ENCODE assay signal across 38 mouse cellular contexts in the genomic region with DNA sequence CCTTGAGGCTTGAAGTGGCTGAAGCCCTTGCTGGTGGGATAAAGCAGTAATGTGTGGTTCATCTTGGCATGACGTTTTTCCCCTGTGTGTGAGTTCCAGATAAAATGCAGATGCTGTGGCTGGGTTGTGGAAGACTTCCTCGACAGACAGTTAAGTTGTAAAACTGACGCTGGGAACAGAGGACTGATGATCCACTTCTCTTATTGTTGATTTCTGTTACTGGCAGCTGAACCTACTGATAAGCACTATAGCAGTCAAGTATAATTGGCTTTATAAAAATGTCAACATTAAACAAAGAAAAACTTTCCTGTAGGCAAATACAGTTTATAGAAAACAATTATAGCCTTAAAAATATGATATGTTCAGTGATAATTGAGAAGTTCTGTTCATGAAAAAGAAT. TPM values are rescaled to one million over a fixed set of nuclear protein-coding genes. Genes with fewer than 3 reads are reported as not detected.
"Had no signal": no experiment of that assay in that cellular context is flagged by ENCODE, and none has a peak within 500 bp of the region (broad histone marks: within the 10 kb centered on the region; RNA-seq: fewer than 3 reads in every experiment).

No protein-coding gene starts in this region.

- H3K9me3 ChIP-seq: limb, embryonic 10.5 days; limb, embryonic 12.5 days; limb, embryonic 13.5 days; limb, embryonic 15.5 days; liver, embryonic 13.5 days; liver, embryonic 15.5 days; lung, embryonic 15.5 days; midbrain, embryonic 10.5 days; midbrain, embryonic 12.5 days; midbrain, embryonic 13.5 days; midbrain, embryonic 15.5 days; neural tube, embryonic 12.5 days had no signal

- H3K4me1 ChIP-seq: liver, embryonic 15.5 days; megakaryocyte, embryonic 14.5 days had no signal

- H3K4me3 ChIP-seq: left cerebral cortex, adult 2 months; limb, embryonic 10.5 days; limb, embryonic 12.5 days; limb, embryonic 13.5 days; limb, embryonic 15.5 days; liver, embryonic 13.5 days; liver, embryonic 15.5 days; lung, embryonic 15.5 days; megakaryocyte, embryonic 14.5 days; midbrain, embryonic 10.5 days; midbrain, embryonic 12.5 days; midbrain, embryonic 13.5 days; midbrain, embryonic 15.5 days; myocyte; neural tube, embryonic 12.5 days had no signal

- H3K9ac ChIP-seq: limb, embryonic 12.5 days; limb, embryonic 13.5 days; limb, embryonic 15.5 days; liver, embryonic 13.5 days; liver, embryonic 15.5 days; lung, embryonic 14.5 days; lung, embryonic 15.5 days; midbrain, embryonic 12.5 days; midbrain, embryonic 13.5 days; midbrain, embryonic 15.5 days; neural tube, embryonic 12.5 days had no signal

- H3K4me2 ChIP-seq: limb, embryonic 12.5 days; limb, embryonic 13.5 days; limb, embryonic 15.5 days; liver, embryonic 13.5 days; liver, embryonic 15.5 days; lung, embryonic 14.5 days; lung, embryonic 15.5 days; midbrain, embryonic 11.5 days; midbrain, embryonic 12.5 days; midbrain, embryonic 13.5 days; midbrain, embryonic 15.5 days; neural tube, embryonic 12.5 days had no signal

- DNase-seq: left cerebral cortex, postnatal 4 days; liver; liver, embryonic 13.5 days; lung, adult 18-20 months; lung, adult 2 months; lung, embryonic 14.5 days; lung, postnatal 10 days; lung, postnatal 14 days; lung, postnatal 36 days; lung, postnatal 4 days; midbrain, embryonic 14.5 days had no signal

- H3K27ac ChIP-seq: left cerebral cortex, adult 2 months; limb, embryonic 10.5 days; limb, embryonic 12.5 days; limb, embryonic 13.5 days; limb, embryonic 15.5 days; liver, embryonic 13.5 days; liver, embryonic 15.5 days; lung, embryonic 15.5 days; macrophage; midbrain, embryonic 10.5 days; midbrain, embryonic 12.5 days; midbrain, embryonic 13.5 days; midbrain, embryonic 15.5 days; neural tube, embryonic 12.5 days had no signal

- H3K36me3 ChIP-seq: limb, embryonic 10.5 days; limb, embryonic 12.5 days; limb, embryonic 13.5 days; limb, embryonic 15.5 days; liver, embryonic 13.5 days; liver, embryonic 15.5 days; lung, embryonic 15.5 days; midbrain, embryonic 10.5 days; midbrain, embryonic 12.5 days; midbrain, embryonic 13.5 days; midbrain, embryonic 15.5 days; neural tube, embryonic 12.5 days had no signal

- H3K27me3 ChIP-seq: limb, embryonic 12.5 days; limb, embryonic 15.5 days; liver, embryonic 13.5 days; liver, embryonic 15.5 days; lung, embryonic 15.5 days; midbrain, embryonic 12.5 days; midbrain, embryonic 13.5 days; midbrain, embryonic 15.5 days; neural tube, embryonic 12.5 days had no signal

- ATAC-seq: lung, postnatal 0 days; midbrain, embryonic 13.5 days; midbrain, embryonic 15.5 days; midbrain, embryonic 16.5 days had no signal

RNA-seq across cellular contexts. Expression of a gene that starts 2.7 kb away (rescaled TPM):
- total RNA-seq: left cerebral cortex, adult 18-20 months; left cerebral cortex, postnatal 14 days; liver, adult 2 months; megakaryocyte progenitor cell, adult 5-6 weeks; megakaryocyte, adult 5-6 weeks; megakaryocyte-erythroid progenitor cell, adult 5-6 weeks had no signal
- polyA plus RNA-seq: limb, embryonic 10.5 days; limb, embryonic 11.5 days; limb, embryonic 12.5 days; liver, adult 2 months; liver, embryonic 13.5 days; liver, embryonic 15.5 days; liver, embryonic 16.5 days; lung, embryonic 14.5 days; macrophage; midbrain, embryonic 10.5 days; midbrain, embryonic 12.5 days; myocyte; neural tube, embryonic 11.5 days; neural tube, embryonic 12.5 days had no signal
